Mouse (Mus musculus) cortical plate, adult 2 months (tissue): ENCODE results near the gene Xrn1. TPM values are rescaled to one million over a fixed set of nuclear protein-coding genes. Genes with fewer than 3 reads are reported as not detected.

Experiments used
- H3K27ac ChIP-seq: fragments of 200-500 bp; 2 replicates; pipeline ENCODE4 v1.5.1; 2012; ENCODE audit warnings: low read length, control low read depth, inconsistent platforms; ENCODE audit not compliant: insufficient read depth
- H3K4me1 ChIP-seq: fragments of 200-500 bp; 2 replicates; pipeline ENCODE4 v1.6.1; 2011; ENCODE audit warnings: low read length; ENCODE audit not compliant: control insufficient read depth, insufficient read depth
- H3K4me3 ChIP-seq: fragments of 200-500 bp; 2 replicates; pipeline ENCODE4 v1.5.1; 2011; ENCODE audit warnings: mild to moderate bottlenecking, low read length, control low read depth; ENCODE audit not compliant: insufficient read depth
- CTCF ChIP-seq: fragments of 200-500 bp; IDR thresholded peaks from 2 replicates; pipeline ENCODE4 v1.5.1; 2011; ENCODE audit warnings: mild to moderate bottlenecking, control low read depth, low read length; ENCODE audit not compliant: insufficient read depth; ENCODE audit errors: extremely low read depth
- POLR2A ChIP-seq: fragments of 200-500 bp; IDR thresholded peaks from 2 replicates; pipeline ENCODE4 v1.6.1; 2011; ENCODE audit warnings: mild to moderate bottlenecking, low read length, control low read depth; ENCODE audit not compliant: insufficient read depth; ENCODE audit errors: extremely low read depth
- polyA plus RNA-seq: library from polyadenylated mRNA; depleted of rRNA; stranded (reverse); fragments of >200 nt; gene quantifications from 2 replicates; pipeline ENCODE4 v1.2.3, GENCODE M21; 2012

Gene Xrn1
- polyA plus RNA-seq, 1 experiment: 11.5 TPM

DNA sequence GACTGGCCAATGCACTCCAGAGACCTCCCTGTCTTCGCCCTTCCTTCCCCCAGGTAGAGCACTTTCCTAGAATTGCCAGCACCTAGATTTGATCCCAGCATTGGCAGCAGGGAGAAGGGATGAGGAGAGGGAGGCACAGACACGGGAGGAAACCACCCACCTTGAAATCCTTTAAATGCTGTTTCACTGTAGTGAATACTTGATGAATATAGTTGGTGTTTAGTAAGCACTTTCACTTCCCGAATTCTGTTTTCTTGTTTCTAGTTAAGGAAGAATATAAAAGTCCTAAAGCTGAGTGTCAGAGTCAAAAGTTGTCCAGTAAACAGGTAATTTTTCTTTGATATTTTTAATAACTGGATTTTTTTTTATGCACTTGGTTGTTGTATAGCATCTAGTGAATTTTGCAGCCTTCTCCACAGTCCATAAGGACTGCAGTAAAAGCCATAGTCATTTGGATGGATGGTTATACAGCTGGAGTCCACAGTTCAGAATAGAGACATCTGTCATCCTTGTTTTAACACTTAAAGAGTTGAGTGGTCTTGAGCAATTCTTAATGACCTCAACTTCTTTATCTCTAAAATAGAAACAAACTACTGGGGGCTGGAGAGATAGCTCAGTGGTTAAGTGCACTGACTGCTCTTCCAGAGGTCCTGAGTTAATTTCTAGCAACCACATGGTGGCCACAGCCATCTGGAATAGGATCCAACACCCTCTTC is 81.0 kb downstream of the Xrn1 start:
- TF ChIP-seq CTCF (no peak), POLR2A (no peak)
- H3K27ac ChIP-seq: no peak overlapping the region
- H3K4me3 ChIP-seq: no peak overlapping the region
- H3K4me1 ChIP-seq: no peaks in the 10 kb centered on the region

DNA sequence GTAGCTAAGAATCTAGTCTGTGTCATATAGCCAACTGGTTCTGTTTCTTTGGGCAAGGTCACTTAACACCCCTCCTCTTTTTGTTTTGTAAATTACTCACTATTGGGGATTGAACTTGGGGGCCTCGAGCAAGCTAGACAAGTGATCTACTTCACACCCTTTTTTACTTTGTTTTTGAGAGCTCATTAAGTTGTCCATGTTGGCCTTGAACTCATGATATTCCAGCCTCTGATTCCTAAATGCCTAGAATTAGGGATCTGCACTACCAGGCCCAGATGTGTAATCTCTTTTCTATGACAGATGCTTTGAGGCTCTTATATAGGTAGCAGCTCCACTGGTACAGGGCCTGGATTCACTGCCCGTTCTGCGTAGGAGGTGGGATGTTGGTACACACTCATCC is 89.7 kb downstream of the Xrn1 start:
- H3K4me1 ChIP-seq: no peaks in the 10 kb centered on the region
- H3K27ac ChIP-seq: no peak overlapping the region
- H3K4me3 ChIP-seq: no peak overlapping the region
- TF ChIP-seq CTCF (no peak), POLR2A (no peak)

DNA sequence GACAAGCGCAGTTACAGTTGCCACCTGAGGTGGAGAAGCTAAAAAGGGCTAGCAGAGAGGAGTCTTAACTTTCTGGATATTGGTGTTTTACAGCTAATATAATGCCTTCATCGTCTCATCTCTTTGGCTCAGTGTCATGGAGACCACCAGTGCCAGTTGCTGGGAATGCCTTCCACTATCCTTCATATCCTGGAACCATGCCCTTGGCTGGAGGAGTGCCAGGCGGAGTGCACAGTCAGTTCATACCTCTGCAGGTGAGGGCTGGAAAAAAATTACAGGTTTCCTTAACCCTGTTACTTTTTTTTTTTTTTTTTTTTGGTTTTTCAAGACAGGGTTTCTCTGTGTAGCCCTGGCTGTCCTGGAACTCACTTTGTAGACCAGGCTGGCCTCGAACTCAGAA is 96.9 kb downstream of the Xrn1 start:
- no peak overlapping the region for H3K4me3 ChIP-seq
- TF ChIP-seq POLR2A (no peak), CTCF (no peak)
- no peaks in the 10 kb centered on the region for H3K4me1 ChIP-seq
- H3K27ac ChIP-seq: no peak overlapping the region

DNA sequence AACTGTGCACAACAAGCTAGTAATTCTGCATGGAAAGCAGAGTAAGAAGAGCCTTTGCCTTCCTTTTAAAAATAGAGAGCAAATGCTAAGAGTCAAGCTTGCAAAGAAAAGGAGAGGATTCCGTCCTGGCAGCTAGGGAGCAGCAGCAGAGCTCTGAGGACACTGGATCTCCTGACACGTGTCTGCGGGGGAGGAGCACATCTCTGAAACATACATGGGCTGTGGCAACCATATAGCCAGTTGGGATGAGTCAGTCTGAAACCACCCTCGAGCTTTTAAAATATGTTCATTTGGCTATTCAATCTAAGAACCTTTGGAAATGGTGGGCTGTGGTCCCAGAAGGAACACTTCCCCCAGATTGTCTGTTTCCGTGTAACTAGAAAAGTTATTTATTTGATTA is 100.3 kb downstream of the Xrn1 start:
- Histone ChIP-seq H3K4me3 (no peak overlapping the region), H3K27ac (no peak overlapping the region)

DNA sequence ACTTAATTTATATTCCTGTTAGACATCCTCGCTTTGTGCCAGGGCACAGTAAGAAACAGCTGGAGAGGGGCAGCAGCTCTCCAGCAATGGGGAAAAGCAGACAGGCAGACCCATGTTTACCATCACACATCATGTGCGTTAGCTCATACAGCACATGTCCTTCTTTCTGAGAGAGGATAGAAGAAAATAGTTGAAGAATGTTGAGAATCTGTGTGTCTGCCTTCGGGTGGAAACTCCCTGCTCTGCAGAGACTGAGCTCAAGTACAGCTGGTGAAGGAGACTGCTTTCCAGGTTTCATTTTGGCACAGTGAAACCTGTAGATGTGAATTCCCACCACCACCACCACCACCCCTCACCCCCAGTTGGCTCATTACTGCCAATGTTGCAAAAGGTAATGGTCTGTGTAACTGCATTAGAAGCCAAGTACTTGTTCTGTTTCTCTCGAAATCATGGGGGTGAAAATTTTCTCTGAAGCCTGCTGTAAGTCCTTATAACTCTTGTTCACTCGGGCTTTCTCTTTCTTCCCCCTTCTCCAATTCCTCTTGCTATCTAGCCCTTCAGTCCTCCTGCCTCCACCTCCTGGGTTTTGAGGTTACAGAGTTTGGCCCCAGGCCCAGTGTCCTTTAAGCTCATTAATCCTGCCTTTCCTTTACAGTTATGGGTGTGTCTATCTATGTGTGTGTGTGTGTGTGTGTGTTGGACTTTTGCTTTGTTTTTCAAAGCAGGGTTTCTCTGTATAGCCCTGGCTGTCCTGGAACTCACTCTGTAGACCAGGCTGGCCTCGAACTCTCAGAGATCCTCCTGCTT is 102.1 kb downstream of the Xrn1 start:
- no peak for TF ChIP-seq POLR2A
- TF ChIP-seq CTCF: no peak
- Histone ChIP-seq H3K4me1 (no peaks in the 10 kb centered on the region), H3K27ac (no peak overlapping the region), H3K4me3 (no peak overlapping the region)

More for the DNA sequence above, 100.3 kb downstream of the Xrn1 start:
- no peaks in the 10 kb centered on the region for H3K4me1 ChIP-seq
- no peak for TF ChIP-seq POLR2A
- TF ChIP-seq CTCF: 0 out of 2 replicates have a peak, but pooled peaks have one; percentile 12

DNA sequence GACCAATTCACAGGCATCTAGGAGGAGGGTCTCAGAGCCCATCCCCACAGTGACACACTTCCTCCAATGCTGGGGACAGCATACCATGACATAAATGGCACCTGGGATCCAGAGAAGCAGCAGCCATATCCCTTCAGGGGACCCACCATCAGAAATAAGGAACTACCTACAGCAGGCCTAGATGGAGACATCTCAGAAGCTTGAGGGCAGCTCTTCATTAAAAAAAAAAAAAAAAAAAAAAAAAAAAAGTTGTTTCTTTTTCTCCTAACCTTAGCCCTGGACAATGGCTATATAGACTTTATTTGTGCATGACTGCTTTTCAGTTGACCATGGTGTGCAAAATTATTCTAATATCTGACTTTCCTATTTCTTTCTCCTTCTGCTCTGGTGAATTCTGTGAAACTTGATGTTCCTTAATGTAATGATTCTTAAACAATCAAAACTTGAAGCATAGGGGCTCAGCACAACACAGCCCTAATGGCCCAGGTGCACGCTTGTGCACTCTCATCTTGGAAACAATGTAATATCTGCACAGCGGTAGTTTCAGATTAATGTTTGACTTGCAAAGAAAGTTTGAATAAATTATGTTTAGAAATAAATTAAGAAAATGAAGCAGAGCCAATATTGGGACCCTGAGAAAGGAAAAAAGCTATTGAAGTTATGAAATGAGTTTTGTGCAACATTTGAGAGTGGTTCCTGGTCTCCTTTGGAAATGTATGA is 108.7 kb downstream of the Xrn1 start:
- Histone ChIP-seq H3K27ac (no peak overlapping the region), H3K4me1 (no peaks in the 10 kb centered on the region), H3K4me3 (no peak overlapping the region)
- no peak for TF ChIP-seq CTCF
- TF ChIP-seq POLR2A: no peak

DNA sequence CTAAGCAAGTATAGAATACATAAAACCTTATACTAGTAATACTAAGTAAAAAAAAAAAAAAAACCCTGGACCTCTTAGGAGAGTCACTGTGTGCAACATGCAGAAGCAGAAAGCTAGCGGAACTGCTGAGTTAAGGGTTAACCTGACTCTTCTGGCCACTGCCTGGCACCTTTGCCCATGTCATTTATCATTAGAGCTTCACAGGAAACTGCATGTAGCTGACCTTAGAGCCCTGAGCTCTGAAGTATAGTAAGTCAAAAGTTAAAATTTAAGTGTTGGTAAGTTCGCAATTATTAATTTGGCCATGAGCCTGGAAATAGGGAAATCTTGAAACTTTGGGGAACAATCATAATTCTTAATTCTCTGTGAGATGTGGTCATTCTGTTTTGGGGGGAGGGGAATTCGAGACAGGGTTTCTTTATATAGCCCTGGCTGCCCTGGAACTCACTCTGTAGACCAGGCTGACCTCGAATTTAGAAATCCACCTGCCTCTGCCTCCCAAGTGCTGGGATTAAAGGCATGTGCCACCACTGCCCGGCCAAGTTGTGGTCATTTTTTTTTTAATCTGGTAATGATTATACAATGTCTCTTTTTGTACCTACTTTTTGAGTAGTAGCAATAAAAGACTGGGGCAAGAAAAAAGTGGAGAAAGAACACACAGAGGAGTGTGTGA is 109.4 kb downstream of the Xrn1 start:
- Histone ChIP-seq H3K4me3 (no peak overlapping the region), H3K4me1 (no peaks in the 10 kb centered on the region), H3K27ac (no peak overlapping the region)
- no peak for TF ChIP-seq POLR2A
- no peak for TF ChIP-seq CTCF

DNA sequence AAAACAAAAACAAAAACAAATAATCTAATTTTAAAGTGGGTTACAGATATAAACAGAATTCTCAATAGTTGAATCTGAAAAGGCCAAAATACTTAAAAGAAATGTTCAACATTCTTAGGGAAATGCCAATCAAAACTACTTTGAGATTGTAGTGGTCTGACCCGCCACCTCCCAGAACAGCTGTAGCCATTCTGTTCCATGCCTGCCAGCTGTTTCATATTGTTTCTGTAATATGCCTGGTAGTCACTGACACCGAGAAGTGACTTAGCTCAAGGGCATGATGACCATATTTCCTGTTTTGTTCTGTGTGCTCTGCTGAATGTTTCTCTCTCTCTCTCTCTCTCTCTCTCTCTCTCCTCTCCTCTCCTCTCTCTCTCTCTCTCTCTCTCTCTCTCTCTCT is 112.9 kb downstream of the Xrn1 start:
- no peak overlapping the region for H3K4me3 ChIP-seq
- no peak overlapping the region for H3K27ac ChIP-seq
- H3K4me1 ChIP-seq: no peaks in the 10 kb centered on the region
- TF ChIP-seq CTCF (no peak), POLR2A (no peak)

DNA sequence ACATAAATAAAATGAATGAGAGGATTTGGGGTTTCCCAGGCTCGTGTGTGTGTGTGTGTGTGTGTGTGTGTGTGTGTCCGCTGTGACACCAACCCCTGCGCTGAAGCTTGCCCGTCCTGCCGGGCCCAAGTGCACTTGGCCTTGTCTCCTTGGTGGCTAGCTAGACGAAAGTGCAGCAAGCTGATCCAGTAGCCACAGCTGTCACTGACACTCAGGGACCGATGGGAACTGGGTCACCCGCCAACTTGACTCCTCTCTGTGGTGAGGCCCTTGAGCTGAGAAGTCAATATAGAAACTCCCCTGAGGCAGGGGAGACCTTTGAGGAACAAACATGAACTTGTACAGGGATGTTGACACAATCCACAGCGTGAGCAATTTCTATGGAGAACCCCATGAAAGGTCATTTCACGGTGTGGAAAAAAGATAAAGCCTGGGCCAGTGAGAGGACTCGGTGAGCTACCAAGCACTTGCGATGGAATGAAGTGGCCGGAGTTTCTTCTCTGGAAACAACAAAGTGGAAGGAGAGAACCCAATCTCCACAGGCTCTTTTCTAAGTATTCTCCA is 124.3 kb downstream of the Xrn1 start:
- Histone ChIP-seq H3K4me3 (no peak overlapping the region), H3K27ac (no peak overlapping the region)
- no peak for TF ChIP-seq CTCF
- no peak for TF ChIP-seq POLR2A

More for the DNA sequence above, 124.3 kb downstream of the Xrn1 start:
- no peaks in the 10 kb centered on the region for H3K4me1 ChIP-seq
